Mouse (Mus musculus) gastrocnemius, postnatal 36 days (tissue): Measurements from ENCODE around the gene Trim65. TPM values are rescaled to one million over a fixed set of nuclear protein-coding genes. Genes with fewer than 3 reads are reported as not detected.
"Not testable (repeated sequence)": the region's sequence is repeated elsewhere in the genome, so short reads cannot be mapped to it uniquely, and the experiment has no call there.

Source experiments
- DNase-seq, 2 experiments: peaks; one replicate each; pipeline ENCODE4 v3.0.0; 2022
- intact Hi-C: fragments of 180-260 bp; cut with DNase I; formaldehyde crosslinking; loops from one replicate; pipeline ENCODE4 v1.15.1; 2025
- total RNA-seq, 2 experiments: library from RNA; stranded (reverse); gene quantifications; 2 replicates each; pipeline ENCODE4 v1.2.3; 2021

Trim65 gene
- total RNA-seq, 2 experiments from 2014 or later, result 4.1 to 4.8 TPM

- intact Hi-C loops, result no loop called here
- DNase-seq, result no peak
Measured at GRCm38 (mm10) chr11:116093771-116094565, 37.0 kb downstream of the Trim65 start.

DNA sequence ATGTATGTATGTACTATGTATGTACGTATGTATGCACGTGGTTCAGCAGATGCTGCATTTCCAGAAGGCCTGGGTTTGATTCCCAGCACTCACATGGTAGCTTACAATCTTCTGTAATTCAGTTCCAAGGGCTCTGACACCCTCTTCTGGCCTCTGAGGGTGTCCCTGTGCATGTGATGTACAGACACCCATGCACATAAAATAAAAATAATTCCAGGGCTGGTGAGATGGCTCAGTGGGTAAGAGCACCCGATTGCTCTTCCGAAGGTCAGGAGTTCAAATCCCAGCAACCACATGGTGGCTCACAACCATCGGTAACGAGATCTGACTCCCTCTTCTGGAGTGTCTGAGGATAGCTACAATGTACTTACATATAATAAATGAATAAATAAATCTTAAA, 38.0 kb downstream of the Trim65 start:
- intact Hi-C loops, DNase-seq: not testable (repeated sequence)

DNA sequence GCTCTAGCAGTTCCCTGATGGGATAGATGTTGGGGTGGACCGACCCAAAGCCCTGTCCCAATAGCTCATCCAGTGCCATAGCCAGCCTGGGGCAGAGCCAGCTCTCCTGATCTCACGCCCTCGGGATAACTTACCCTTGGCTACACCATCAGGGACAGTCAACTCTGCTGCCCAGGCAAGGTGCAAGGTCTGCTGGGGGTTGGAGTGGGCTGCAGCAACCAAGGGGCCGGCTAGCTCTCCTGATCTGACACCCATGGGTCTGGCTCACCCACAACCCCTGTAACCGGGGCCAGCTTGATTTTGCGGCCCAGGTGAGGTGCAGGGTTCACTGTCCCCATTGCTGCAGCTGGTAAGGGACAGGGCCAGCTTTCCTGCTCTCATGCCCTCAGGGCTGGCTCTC, 39.3 kb downstream of the Trim65 start:
- intact Hi-C loops, result no loop called here

DNA sequence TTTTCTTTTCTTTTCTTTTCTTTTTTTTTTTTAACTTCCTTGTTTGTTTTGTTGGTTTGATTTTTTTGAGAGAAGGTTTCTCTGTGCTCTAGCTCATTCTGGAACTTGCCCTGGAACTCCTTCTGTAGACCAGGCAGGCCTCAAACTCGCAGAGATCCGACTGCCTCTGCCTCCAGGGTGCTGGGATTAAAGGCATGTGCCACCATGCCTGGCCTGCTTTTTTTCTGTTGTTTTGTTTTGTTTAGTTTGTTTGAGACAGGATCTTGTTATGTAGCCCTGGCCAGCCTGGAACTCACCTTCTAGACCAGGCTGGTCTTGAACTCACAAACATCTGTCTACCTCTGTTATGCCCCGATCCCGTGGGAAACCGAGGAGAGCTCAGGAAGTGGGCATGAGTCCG, 41.4 kb downstream of the Trim65 start:
- intact Hi-C loops, result no loop called here
- no peak for DNase-seq

More for the DNA sequence above, 39.3 kb downstream of the Trim65 start:
- DNase-seq, result no peak

- intact Hi-C loops, result no loop called here
- DNase-seq, result no peak
Measured at GRCm38 (mm10) chr11:116088741-116089394, 42.1 kb downstream of the Trim65 start.

- intact Hi-C loops, result no loop called here
- DNase-seq, result no peak
Measured at GRCm38 (mm10) chr11:116088188-116088587, 42.7 kb downstream of the Trim65 start.

GRCm38 (mm10) chr11:116087194-116088130, 43.5 kb downstream of the Trim65 start:
- DNase-seq, result peak; percentile 87 to 88
- intact Hi-C loops, result loop anchor here (1.0 kb wide), 1 partner anchor 43 kb away; no protein-coding TSS in a partner anchor

GRCm38 (mm10) chr11:116086258-116087193, 44.4 kb downstream of the Trim65 start, which contains the start of gene Wbp2:
TSS of gene Wbp2 (minus strand) at chr11:116086995.
- DNase-seq, result peak; percentile 95 to 96
- intact Hi-C loops, result loop anchor here (1.0 kb wide), 1 partner anchor 44 kb away; no protein-coding TSS in a partner anchor

- intact Hi-C loops, result loop anchor here (5.0 kb wide), 1 partner anchor 47 kb away; no protein-coding TSS in a partner anchor
- no peak for DNase-seq
Measured at GRCm38 (mm10) chr11:116084166-116084565, 46.8 kb downstream of the Trim65 start.

DNA sequence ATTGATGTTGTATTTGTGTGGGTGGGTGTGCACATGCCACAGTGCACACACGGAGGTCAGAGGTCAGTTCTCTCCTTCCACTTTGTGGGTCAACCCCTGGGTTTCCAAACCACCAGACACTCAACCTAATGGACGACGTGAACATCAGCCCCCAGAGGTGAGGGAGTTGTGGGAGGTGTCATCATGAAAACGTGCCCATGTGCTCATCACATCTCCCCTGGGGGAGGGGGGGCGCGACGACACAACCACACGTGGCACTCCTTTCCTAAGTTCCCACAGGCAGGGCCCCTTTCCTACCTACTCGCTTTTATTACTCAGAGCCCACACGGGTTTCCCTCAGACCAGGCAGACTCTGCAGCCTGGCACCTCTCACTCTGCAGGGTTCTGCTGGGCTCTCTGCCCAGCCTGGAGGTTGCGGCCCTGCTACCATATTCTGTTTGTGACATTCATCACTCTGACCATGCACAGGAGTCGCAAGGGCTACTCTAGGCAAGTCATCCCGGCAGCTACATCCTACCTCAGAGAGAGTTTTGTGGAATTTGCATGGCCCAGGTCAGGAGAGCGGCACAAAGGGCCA, 47.7 kb downstream of the Trim65 start:
- intact Hi-C loops, result loop anchor here (5.0 kb wide), 1 partner anchor 46 kb away; no protein-coding TSS in a partner anchor
- no peak for DNase-seq

DNA sequence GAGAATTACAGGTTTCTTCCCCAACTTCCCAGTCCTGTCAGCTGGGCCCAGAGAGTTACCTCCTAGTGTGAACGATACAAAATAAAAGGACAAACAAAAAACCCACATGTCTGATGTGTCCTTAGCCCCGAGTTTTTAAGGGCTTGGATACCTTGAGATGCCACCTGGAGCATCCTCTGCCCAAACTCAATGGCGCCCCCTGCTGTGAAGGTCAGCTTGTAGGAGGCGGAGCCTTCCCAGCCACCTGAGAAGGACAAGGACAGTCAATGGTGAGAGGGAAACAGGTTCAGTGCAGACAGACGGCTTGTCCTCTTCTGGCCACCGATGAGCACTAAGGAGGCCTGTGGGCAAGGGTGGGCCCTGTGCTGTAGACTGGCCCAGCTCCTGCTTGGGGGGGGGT, 49.8 kb downstream of the Trim65 start:
- DNase-seq, result peak in 1 of 2 experiments; percentile 48
- intact Hi-C loops, result loop anchor here (5.0 kb wide), 1 partner anchor 44 kb away; no protein-coding TSS in a partner anchor

DNA sequence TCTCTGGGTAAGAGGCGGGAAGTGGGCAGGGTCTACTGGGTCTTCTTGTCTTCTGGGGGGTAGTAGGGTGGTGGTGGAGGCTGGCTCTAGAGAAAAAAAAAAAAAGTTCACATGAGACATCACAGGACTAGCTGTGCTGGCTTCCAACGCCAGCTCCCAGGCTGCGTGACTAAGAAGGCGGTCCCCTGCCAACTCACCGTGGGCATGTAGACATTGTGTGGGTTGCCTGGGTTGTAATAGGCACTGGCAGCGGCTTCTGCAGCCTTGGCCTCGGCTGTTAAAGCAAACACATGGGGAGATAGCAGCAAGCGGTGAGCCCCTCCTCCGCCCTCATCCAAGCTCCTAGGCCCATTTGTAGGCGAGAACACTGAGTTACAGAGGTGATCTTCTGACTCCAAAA, 51.4 kb downstream of the Trim65 start:
- no peak for DNase-seq
- intact Hi-C loops, result no loop called here

DNA sequence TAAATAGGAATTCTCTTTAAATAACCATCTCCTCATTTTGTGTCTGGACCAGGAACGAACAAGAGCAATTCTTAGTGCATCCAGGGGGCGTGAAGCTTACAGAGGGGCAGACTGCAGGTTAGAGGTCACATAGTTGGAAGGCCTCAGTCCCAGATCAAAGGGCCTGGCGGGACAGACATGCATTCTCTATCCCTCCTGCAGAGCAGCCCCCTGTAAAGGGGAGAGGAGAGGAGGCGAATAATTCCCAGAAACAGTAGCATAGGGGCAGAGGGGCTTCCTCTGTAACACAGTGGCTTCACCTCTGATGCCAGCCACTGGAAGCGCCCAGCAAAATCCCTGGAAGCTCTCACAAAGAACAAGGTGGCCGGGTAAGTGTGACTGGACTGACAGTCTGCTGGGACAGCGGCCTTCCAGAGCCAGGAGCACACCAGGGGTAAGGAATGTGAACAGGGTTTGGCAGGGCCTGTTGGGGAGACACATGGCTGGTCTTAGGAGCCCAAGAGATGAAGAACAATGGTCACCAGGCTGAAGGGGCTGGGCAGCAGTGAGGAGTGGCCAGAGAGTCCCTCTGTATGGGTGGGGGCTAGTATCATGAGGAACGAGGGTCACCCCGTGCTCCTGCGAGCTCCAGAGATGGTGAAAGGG, 52.1 kb downstream of the Trim65 start:
- no peak for DNase-seq
- intact Hi-C loops, result no loop called here

- no peak for DNase-seq
- intact Hi-C loops, result no loop called here
Measured at GRCm38 (mm10) chr11:116078221-116078620, 52.7 kb downstream of the Trim65 start.

- DNase-seq, result no peak
- intact Hi-C loops, result no loop called here
Measured at GRCm38 (mm10) chr11:116077446-116078204, 53.3 kb downstream of the Trim65 start, which contains the start of gene Unc13d. TSS of gene Unc13d (minus strand) at chr11:116077961.

DNA sequence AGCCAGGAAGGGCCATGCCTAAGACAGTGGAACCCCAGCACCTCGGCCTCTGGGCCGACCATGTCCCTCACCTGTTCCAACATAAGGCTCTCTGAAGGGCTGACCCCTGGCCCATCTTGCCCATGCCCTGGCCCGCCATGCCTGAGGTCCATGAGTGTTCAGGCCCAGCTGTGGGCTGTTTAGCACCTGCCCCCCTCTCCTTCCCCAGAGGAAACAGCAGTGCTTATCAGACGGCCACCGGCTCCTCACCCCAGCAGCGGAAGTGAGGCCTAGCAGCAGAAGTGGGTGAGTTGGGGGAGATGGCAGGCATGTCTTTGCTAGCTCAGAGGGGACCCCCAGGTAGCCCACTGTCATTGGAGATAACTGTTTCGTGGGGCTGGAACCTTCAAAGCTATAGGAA, 54.1 kb downstream of the Trim65 start:
- no peak for DNase-seq
- intact Hi-C loops, result no loop called here

- intact Hi-C loops, result no loop called here
- no peak for DNase-seq
Measured at GRCm38 (mm10) chr11:116076266-116076540, 54.7 kb downstream of the Trim65 start.
